In genomic region chr13:56529031-56529430, GRCm38 (mm10) we compare ENCODE assay signal across 30 mouse cellular contexts. TPM values are rescaled to one million over a fixed set of nuclear protein-coding genes. Genes with fewer than 3 reads are reported as not detected.
DNase-seq lines count a peak whose midpoint lies in the region; ATAC-seq and TF ChIP-seq lines count a peak whose summit lies in the region.
"Had no signal": no experiment of that assay in that cellular context is flagged by ENCODE, and none has a peak within 500 bp of the region (broad histone marks: within the 10 kb centered on the region; RNA-seq: fewer than 3 reads in every experiment).

No protein-coding gene starts in this region.

- no peaks in the 10 kb centered on the region; a peak in 1 of 4 replicates for H3K4me1 ChIP-seq in MEL (ENCODE audit: control insufficient read depth in 1 of 2, insufficient read depth in 2 of 2, low read length in 2 of 2)
- H3K4me1 ChIP-seq in forebrain, embryonic 14.5 days (ENCODE audit: control insufficient read depth, insufficient read depth, low read length): no peaks in the 10 kb centered on the region
- H3K4me1 ChIP-seq: embryonic facial prominence, embryonic 13.5 days; embryonic facial prominence, embryonic 15.5 days; forebrain, embryonic 10.5 days; forebrain, embryonic 12.5 days; forebrain, embryonic 15.5 days had no signal

- H3K4me2 ChIP-seq in forebrain, embryonic 14.5 days (ENCODE audit: low read length): no peak overlapping the region
- H3K4me2 ChIP-seq: embryonic facial prominence, embryonic 13.5 days; embryonic facial prominence, embryonic 15.5 days; forebrain, embryonic 12.5 days; forebrain, embryonic 15.5 days had no signal

- H3K27me3 ChIP-seq in MEL (ENCODE audit: control insufficient read depth in 1 of 2, insufficient read depth in 2 of 2, low read length in 2 of 2): no peaks in the 10 kb centered on the region
- H3K27me3 ChIP-seq in forebrain, embryonic 14.5 days (replicated peaks; ENCODE audit: control insufficient read depth, insufficient read depth, low read length): no peaks in the 10 kb centered on the region
- H3K27me3 ChIP-seq: embryonic facial prominence, embryonic 13.5 days; embryonic facial prominence, embryonic 15.5 days; forebrain, embryonic 15.5 days had no signal

- DNase-seq in 416B (ENCODE audit: low read depth) (peak; percentile 26), MEL (ENCODE audit: low read depth, low spot score) (peak; percentile 56)
- DNase-seq in forebrain, embryonic 14.5 days (ENCODE audit: low spot score): no peak
- no peak for DNase-seq in left cerebral cortex, postnatal 4 days
- no peak for DNase-seq in gastrocnemius, postnatal 36 days
- DNase-seq in right cerebral cortex, postnatal 14 days: no peak
- DNase-seq: adrenal gland, adult 8-10 months; adrenal gland, postnatal 14 days; adrenal gland, postnatal 36 days; B cell, adult 2 months; cerebellum, adult 11-12 months; cerebellum, adult 2 months; cerebellum, adult 9-10 months; cerebellum, postnatal 10 days; cerebellum, postnatal 25 days; embryo, embryonic 11 days; forebrain, postnatal 0 days had no signal

- WGBS in forebrain, embryonic 14.5 days: 82% methylated on average over 4 of the region's 4 CpGs

- TF ChIP-seq RAD21 in MEL (IDR thresholded peaks at IDR 0.05; ENCODE audit: low read depth, low read length): no peak

- no peak for TF ChIP-seq CTCF in MEL (IDR thresholded peaks at IDR 0.05 in 2 of 3, conservative IDR thresholded peaks at IDR 0.05 in 1 of 3; ENCODE audit: control insufficient read depth in 1 of 3, insufficient read depth in 1 of 3, low read depth in 2 of 3, low read length in 3 of 3, poor library complexity in 1 of 3, severe bottlenecking in 1 of 3)

- intact Hi-C loops in left cerebral cortex, postnatal 4 days (cut with DNase I): no loop called here
- intact Hi-C loops in gastrocnemius, postnatal 36 days (cut with DNase I): no loop called here

- no peaks in the 10 kb centered on the region; a peak in 1 of 4 replicates for H3K36me3 ChIP-seq in MEL (ENCODE audit: control insufficient read depth in 1 of 2, insufficient read depth in 2 of 2, low read length in 2 of 2)
- H3K36me3 ChIP-seq in forebrain, embryonic 14.5 days (ENCODE audit: control insufficient read depth, insufficient read depth, low read length): no peaks in the 10 kb centered on the region
- H3K36me3 ChIP-seq: embryonic facial prominence, embryonic 13.5 days; embryonic facial prominence, embryonic 15.5 days; forebrain, embryonic 10.5 days; forebrain, embryonic 12.5 days; forebrain, embryonic 15.5 days; G1E had no signal

- TF ChIP-seq EP300 in MEL (IDR thresholded peaks at IDR 0.05; ENCODE audit: low read depth in 1 of 2, low read length in 2 of 2): peak; percentile 75 to 87

- no peaks in the 10 kb centered on the region for H3K9me3 ChIP-seq in MEL (replicated peaks; ENCODE audit: insufficient read depth, low read length)
- no peaks in the 10 kb centered on the region for H3K9me3 ChIP-seq in forebrain, embryonic 14.5 days (replicated peaks; ENCODE audit: control insufficient read depth, low read length)
- H3K9me3 ChIP-seq: embryonic facial prominence, embryonic 13.5 days; embryonic facial prominence, embryonic 15.5 days; forebrain, embryonic 12.5 days; forebrain, embryonic 15.5 days had no signal

- no peak overlapping the region for H3K4me3 ChIP-seq in MEL (ENCODE audit: control insufficient read depth in 1 of 2, insufficient read depth in 1 of 2, low read depth in 2 of 2, low read length in 2 of 2)
- H3K4me3 ChIP-seq in forebrain, embryonic 14.5 days (ENCODE audit: low read depth, low read length): no peak overlapping the region
- H3K4me3 ChIP-seq: embryonic facial prominence, embryonic 13.5 days; embryonic facial prominence, embryonic 15.5 days; erythroblast, embryonic 14.5 days; forebrain, embryonic 10.5 days; forebrain, embryonic 12.5 days; forebrain, embryonic 15.5 days had no signal

- no peak for TF ChIP-seq POLR2A in MEL (IDR thresholded peaks at IDR 0.05; ENCODE audit: control insufficient read depth in 1 of 2, insufficient read depth in 1 of 2, low read depth in 1 of 2, low read length in 2 of 2, poor library complexity in 1 of 2)

- ATAC-seq in granulocyte monocyte progenitor cell, adult 5-6 weeks (replicated peaks; ENCODE audit: poor library complexity, severe bottlenecking): peak; percentile 73
- ATAC-seq in megakaryocyte, adult 5-6 weeks (ENCODE audit: poor library complexity, severe bottlenecking): peak; percentile 72
- ATAC-seq in forebrain, embryonic 14.5 days: no peak
- ATAC-seq: CD4-positive, CD25-positive, alpha-beta regulatory T cell, adult 4 months; forebrain, embryonic 15.5 days; forebrain, postnatal 0 days had no signal

- no peaks in the 10 kb centered on the region for H3K79me2 ChIP-seq in MEL (ENCODE audit: control insufficient read depth, insufficient read depth, low read length, poor library complexity)

- H3K9ac ChIP-seq in MEL (ENCODE audit: control insufficient read depth, low read depth, low read length, poor library complexity, severe bottlenecking): no peak overlapping the region
- H3K9ac ChIP-seq in forebrain, embryonic 14.5 days (ENCODE audit: low read length): no peak overlapping the region
- H3K9ac ChIP-seq: embryonic facial prominence, embryonic 13.5 days; embryonic facial prominence, embryonic 15.5 days; forebrain, embryonic 12.5 days; forebrain, embryonic 15.5 days; forebrain, postnatal 0 days had no signal

- H3K27ac ChIP-seq in MEL (ENCODE audit: control insufficient read depth, low read depth, low read length): no peak overlapping the region
- H3K27ac ChIP-seq in forebrain, embryonic 14.5 days (ENCODE audit: low read depth, low read length): no peak overlapping the region
- H3K27ac ChIP-seq: embryonic facial prominence, embryonic 13.5 days; embryonic facial prominence, embryonic 15.5 days; forebrain, embryonic 10.5 days; forebrain, embryonic 12.5 days; forebrain, embryonic 15.5 days had no signal

TF ChIP-seq in MEL, 35 proteins besides CTCF, POLR2A, EP300 and RAD21:
- TF ChIP-seq TCF12 (IDR thresholded peaks at IDR 0.05; ENCODE audit: low read depth, low read length) (peak; percentile 57), GATA1 (IDR thresholded peaks at IDR 0.05; ENCODE audit: low read depth, low read length) (peak; percentile 82), MEF2A (IDR thresholded peaks at IDR 0.05; ENCODE audit: extremely low read depth, insufficient replicate concordance, low read depth, low read length, poor library complexity, severe bottlenecking) (0 out of 2 replicates have a peak, but pooled peaks have one; percentile 44), BHLHE40 (IDR thresholded peaks at IDR 0.05; ENCODE audit: borderline replicate concordance, low read depth, low read length) (peak; percentile 71; the same call in 1 of the 2 replicates), ELF1 (IDR thresholded peaks at IDR 0.05; ENCODE audit: low read depth, low read length) (peak; percentile 47; the same call in 1 of the 2 replicates), USF1 (IDR thresholded peaks at IDR 0.05; ENCODE audit: low read depth, low read length) (no peak), RCOR1 (IDR thresholded peaks at IDR 0.05; ENCODE audit: low read depth, low read length) (peak; percentile 77), CHD2 (IDR thresholded peaks at IDR 0.05; ENCODE audit: low read length) (no peak), ETS1 (IDR thresholded peaks at IDR 0.05; ENCODE audit: low read depth, low read length) (peak; percentile 81), ZNF384 (IDR thresholded peaks at IDR 0.05; ENCODE audit: low read depth, low read length) (peak; percentile 92), KAT2A (conservative IDR thresholded peaks at IDR 0.05; ENCODE audit: low read depth, low read length) (no peak)

RNA-seq across cellular contexts. Expression of gene Fbxl21, which starts 6.8 kb away (rescaled TPM):
- not detected in 2 replicates for total RNA-seq in MEL (2012; rRNA removed)
- polyA plus RNA-seq in MEL (2012; ENCODE audit: insufficient read depth in 1 of 2, insufficient read length in 2 of 2, low read depth in 1 of 2, low replicate concordance in 2 of 2, missing spikeins in 1 of 2): not detected
- 1.3 TPM in 1 of 2 replicates, not detected in the other for total RNA-seq in granulocyte monocyte progenitor cell, adult 5-6 weeks (2014; fragmentation: Nextera tagmentation)
- 0.22 and 0.57 TPM in 2 replicates for total RNA-seq in granulocyte monocyte progenitor cell, adult 5-6 weeks (2017)
- total RNA-seq in megakaryocyte, adult 5-6 weeks (2015): not detected in 2 replicates
- total RNA-seq in megakaryocyte, adult 5-6 weeks (2017): not detected in 2 replicates
- polyA plus RNA-seq in forebrain, embryonic 14.5 days (2014; fragmentation: Nextera tagmentation; extraction: Ambion mirVana): 2.9 and 3.5 TPM in 2 replicates
- total RNA-seq in left cerebral cortex, postnatal 4 days (2021): 1 to 10 TPM; 4.4 to 5.8 TPM
- under 1 TPM in 1 of 2 experiments, not detected in 1; 0.23 TPM for total RNA-seq in gastrocnemius, postnatal 36 days (2021)
- total RNA-seq: CH12.LX had no signal
- polyA plus RNA-seq: erythroblast, embryonic 14.5 days; G1E had no signal

RNA-seq across cellular contexts. Expression of gene Lect2, which starts 19.3 kb away (rescaled TPM):
- not detected in 2 replicates for total RNA-seq in MEL (2012; rRNA removed)
- polyA plus RNA-seq in MEL (2012; ENCODE audit: insufficient read depth in 1 of 2, insufficient read length in 2 of 2, low read depth in 1 of 2, low replicate concordance in 2 of 2, missing spikeins in 1 of 2): not detected
- total RNA-seq in granulocyte monocyte progenitor cell, adult 5-6 weeks (2014; fragmentation: Nextera tagmentation): not detected in 2 replicates
- total RNA-seq in granulocyte monocyte progenitor cell, adult 5-6 weeks (2017): not detected in 2 replicates
- not detected in 2 replicates for total RNA-seq in megakaryocyte, adult 5-6 weeks (2015)
- not detected in 2 replicates for total RNA-seq in megakaryocyte, adult 5-6 weeks (2017)
- not detected in 2 replicates for polyA plus RNA-seq in forebrain, embryonic 14.5 days (2014; fragmentation: Nextera tagmentation; extraction: Ambion mirVana)
- total RNA-seq in left cerebral cortex, postnatal 4 days (2021): not detected
- total RNA-seq in gastrocnemius, postnatal 36 days (2021): not detected
- total RNA-seq: adrenal gland, adult 18-20 months; adrenal gland, adult 8-10 months; adrenal gland, postnatal 36 days; CH12.LX; forebrain, postnatal 0 days had no signal
- polyA plus RNA-seq: CD4-positive, CD25-positive, alpha-beta regulatory T cell, adult 4 months; cerebellum, adult 2 months; embryonic facial prominence, embryonic 11.5 days; embryonic facial prominence, embryonic 13.5 days; embryonic facial prominence, embryonic 15.5 days; forebrain, embryonic 10.5 days; forebrain, embryonic 12.5 days; forebrain, embryonic 15.5 days; forebrain, postnatal 0 days; G1E had no signal

RNA-seq across cellular contexts. Expression of gene Il9, which starts 47.0 kb away (rescaled TPM):
- total RNA-seq in MEL (2012; rRNA removed): not detected in 2 replicates
- polyA plus RNA-seq in MEL (2012; ENCODE audit: insufficient read depth in 1 of 2, insufficient read length in 2 of 2, low read depth in 1 of 2, low replicate concordance in 2 of 2, missing spikeins in 1 of 2): not detected
- total RNA-seq in granulocyte monocyte progenitor cell, adult 5-6 weeks (2014; fragmentation: Nextera tagmentation): not detected in 2 replicates
- not detected in 2 replicates for total RNA-seq in granulocyte monocyte progenitor cell, adult 5-6 weeks (2017)
- not detected in 2 replicates for total RNA-seq in megakaryocyte, adult 5-6 weeks (2015)
- not detected in 2 replicates for total RNA-seq in megakaryocyte, adult 5-6 weeks (2017)
- polyA plus RNA-seq in forebrain, embryonic 14.5 days (2014; fragmentation: Nextera tagmentation; extraction: Ambion mirVana): not detected in 2 replicates
- total RNA-seq in left cerebral cortex, postnatal 4 days (2021): not detected
- total RNA-seq in gastrocnemius, postnatal 36 days (2021): not detected
- total RNA-seq: adrenal gland, adult 18-20 months; adrenal gland, adult 8-10 months; adrenal gland, postnatal 14 days; adrenal gland, postnatal 36 days; CH12.LX; forebrain, postnatal 0 days; G1E had no signal
- polyA plus RNA-seq: CD4-positive, CD25-positive, alpha-beta regulatory T cell, adult 4 months; cerebellum, adult 2 months; embryonic facial prominence, embryonic 11.5 days; embryonic facial prominence, embryonic 13.5 days; embryonic facial prominence, embryonic 15.5 days; erythroblast, embryonic 14.5 days; forebrain, embryonic 10.5 days; forebrain, embryonic 12.5 days; forebrain, embryonic 15.5 days; forebrain, postnatal 0 days; G1E had no signal

Comparison
In these comparisons a context has a peak if more than half of its experiments do, and no peak if none do; other contexts are left out.
1. DNase-seq: peak in 416B (single experiment) and MEL (single experiment); none in forebrain, embryonic 14.5 days (single experiment), left cerebral cortex, postnatal 4 days (single experiment), gastrocnemius, postnatal 36 days (0 of 2) and right cerebral cortex, postnatal 14 days (single experiment).